Mouse (Mus musculus) cortical plate, adult 2 months (tissue): ENCODE measurements around the gene Gm39566.

Source experiments
- CTCF ChIP-seq: fragments of 200-500 bp; IDR thresholded peaks from 2 replicates; pipeline ENCODE4 v1.5.1; 2011; ENCODE audit warnings: mild to moderate bottlenecking, control low read depth, low read length; ENCODE audit not compliant: insufficient read depth; ENCODE audit errors: extremely low read depth
- POLR2A ChIP-seq: fragments of 200-500 bp; IDR thresholded peaks from 2 replicates; pipeline ENCODE4 v1.6.1; 2011; ENCODE audit warnings: mild to moderate bottlenecking, low read length, control low read depth; ENCODE audit not compliant: insufficient read depth; ENCODE audit errors: extremely low read depth

- TF ChIP-seq POLR2A (no peak), CTCF (no peak)
Observed at GRCm38 (mm10) chr11:69797924-69798323, 17.2 kb downstream of the Gm39566 start.
